Mouse (Mus musculus): ENCODE measurements around the gene Atl2.

The Atl2 gene

DNA sequence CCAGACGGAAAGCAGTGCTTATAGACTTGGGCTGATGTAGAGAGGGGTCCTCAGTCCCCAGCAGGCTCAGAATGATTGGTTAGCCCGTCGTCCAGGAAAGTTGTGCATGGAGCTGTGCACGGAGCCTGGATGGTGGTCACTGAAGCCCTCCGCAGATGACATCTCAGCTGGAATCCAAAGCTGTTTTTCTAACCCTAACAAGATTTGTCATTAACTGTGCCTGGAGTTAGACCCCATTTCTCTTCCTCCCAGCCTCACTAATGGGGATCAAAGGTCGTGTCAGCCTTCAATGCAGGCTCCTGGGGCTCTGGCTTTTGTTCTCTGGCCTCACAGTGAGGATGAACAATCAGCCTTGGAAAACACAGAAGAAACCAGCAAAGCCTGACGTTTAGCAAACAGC, 77.9 kb downstream of the Atl2 start:
- no peak for DNase-seq (ENCODE audit: low spot score)

GRCm38 (mm10) chr17:79817551-79817950, 78.4 kb downstream of the Atl2 start:
- no peak for DNase-seq (ENCODE audit: low spot score)

DNA sequence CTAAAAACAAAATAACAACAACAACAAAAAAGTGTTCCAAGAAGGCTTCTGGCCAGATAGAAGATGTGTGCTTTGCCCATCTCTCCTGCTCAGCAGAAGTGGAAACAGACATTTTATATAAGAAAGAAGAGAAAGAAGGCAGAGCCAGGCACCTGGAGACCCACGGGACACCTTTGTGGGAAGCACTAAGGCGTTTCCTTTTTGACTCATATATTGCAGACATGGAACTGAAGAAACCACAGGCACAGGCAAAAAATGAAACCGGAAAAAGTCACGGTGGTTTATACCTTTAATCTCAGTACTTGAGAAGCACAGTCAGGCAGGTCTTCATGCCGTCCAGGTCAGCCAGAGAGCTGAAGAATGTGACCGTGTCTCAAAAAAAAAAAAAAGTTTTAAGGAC, 79.0 kb downstream of the Atl2 start:
- DNase-seq (ENCODE audit: low spot score) = no peak

DNA sequence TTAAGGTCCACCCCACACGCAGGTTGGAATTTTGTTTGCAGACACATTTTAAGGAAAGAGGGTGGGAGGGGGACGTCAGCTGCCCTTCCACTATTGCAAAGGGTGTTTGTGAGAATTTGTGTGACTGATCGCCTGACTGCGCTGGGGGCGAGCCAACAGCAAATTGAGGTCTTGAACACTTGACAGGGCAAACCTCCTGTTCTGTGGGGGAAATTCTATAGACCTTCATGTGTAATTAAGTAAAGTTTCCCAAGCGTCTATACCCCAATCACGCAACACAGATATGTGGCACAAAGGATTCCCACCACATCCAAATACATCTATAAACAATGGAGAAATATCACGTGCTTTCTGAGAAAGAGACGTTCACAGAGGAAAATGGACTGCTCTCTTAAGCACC, 85.5 kb downstream of the Atl2 start:
- DNase-seq (ENCODE audit: low spot score) = no peak

GRCm38 (mm10) chr17:79809491-79810316, 86.2 kb downstream of the Atl2 start:
- no peak for DNase-seq (ENCODE audit: low spot score)

DNA sequence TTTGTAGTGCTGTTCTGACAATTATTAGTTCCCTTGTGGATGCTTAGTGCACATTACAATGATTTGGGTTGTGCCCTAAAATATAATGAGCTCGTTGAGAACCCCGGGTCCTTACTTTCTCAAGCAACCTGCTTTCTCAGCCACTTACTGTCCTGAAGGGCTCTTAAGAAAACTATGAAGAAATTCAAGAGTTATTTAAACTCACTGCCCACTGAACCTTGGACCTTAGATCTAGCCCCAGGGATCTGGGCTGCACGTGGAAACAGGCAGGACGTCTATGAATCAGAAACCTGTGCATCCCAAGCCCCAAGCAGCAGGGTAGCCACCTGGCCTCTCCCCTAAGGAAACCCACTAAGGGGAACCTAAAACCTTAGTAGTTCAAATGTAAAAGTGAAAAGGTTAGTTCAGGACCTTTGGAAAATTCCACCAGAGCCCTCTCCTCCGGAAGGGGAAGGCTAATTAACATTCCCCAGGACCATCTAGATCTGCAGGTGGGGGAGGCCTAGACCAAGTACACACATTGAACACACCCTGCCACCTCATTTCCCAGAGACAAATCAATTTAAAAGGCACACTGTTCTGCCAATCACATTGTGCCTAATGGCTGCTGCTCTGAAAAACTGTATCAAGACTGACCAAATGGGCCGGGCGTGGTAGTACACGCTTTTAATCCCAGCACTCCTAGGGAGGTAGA, 88.5 kb downstream of the Atl2 start:
- DNase-seq (ENCODE audit: low spot score) = no peak

DNA sequence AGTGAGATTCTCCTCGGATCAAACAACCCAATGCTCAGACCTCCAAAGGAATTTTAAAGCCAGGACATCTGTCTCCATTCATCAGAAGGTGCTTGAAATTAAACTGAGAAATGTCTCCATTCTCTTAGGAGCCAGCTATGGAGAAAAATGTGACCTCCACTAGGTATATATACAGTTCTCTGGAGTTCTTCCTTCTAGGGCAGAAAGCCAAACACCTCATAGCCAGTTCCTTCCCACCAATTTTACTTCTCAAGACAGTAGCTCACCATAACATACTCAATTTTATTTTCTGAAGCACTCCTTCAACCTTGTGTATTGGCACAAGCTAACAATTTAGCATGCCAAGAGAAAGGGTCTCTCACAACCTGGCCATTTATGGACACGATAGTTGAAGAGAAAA, 91.2 kb downstream of the Atl2 start:
- no peak for DNase-seq (ENCODE audit: low spot score)

DNA sequence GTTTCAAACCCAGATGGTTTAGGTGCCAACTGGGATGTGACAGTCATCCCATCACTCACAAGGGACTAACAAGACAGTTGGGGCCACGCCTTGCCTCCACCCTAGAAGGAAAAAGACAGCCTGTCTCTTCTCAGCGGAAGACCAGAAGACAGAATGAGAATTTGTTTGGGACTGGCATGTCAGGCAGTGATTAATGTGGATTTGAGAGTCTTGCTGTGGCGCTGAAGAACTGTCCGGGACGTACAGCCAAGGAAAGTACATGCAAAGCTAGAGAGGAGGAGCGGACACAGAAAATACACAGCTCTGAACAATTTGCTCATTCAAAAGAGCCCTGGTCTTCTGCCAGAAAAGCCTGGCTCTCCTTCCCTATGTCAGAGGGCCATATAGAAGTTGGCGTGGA, 93.9 kb downstream of the Atl2 start:
- no peak for DNase-seq (ENCODE audit: low spot score)

- DNase-seq (ENCODE audit: low spot score) = no peak
These were observed 97.1 kb downstream of the Atl2 start for GRCm38 (mm10) chr17:79798831-79799230.

Data from urinary bladder, postnatal 25 days (tissue).